Mouse (Mus musculus) sigmoid colon, adult 10 weeks (tissue): Measurements from ENCODE around the gene Tex38. TPM values are rescaled to one million over a fixed set of nuclear protein-coding genes. Genes with fewer than 3 reads are reported as not detected.

ENCODE experiments used
- polyA plus RNA-seq: library from polyadenylated mRNA; stranded (reverse); fragments of 350-450 nt; fragmentation: Illumina TruSeq; extraction: RNeasy Lipid Tissue Mini Kit (QIAGEN cat#74804); gene quantifications from one replicate; pipeline ENCODE4 v1.2.3, GENCODE M21; 2014; ENCODE audit warnings: low read depth, low replicate concordance

Gene Tex38
- polyA plus RNA-seq, result not detected

DNA sequence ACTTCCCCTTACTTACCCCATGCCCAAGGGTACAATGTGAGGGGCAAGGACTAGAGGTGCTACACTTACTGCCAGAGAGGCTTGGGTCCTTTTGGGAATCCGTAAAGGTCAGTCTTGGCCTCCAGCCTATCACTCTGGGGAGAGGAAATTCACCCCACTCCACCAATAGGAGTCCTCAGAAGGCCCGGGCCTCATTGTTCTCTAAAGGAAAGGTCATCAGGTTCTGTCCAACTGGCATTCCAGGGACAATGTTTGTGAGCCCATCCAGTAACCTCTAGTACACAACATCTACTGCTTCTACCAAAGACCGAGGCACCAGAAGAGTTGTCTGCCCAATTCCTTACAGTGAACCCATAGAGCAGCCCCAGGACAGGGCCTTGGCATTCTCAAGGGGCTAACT is at the start of gene Tex38:
Gene Tex38 (minus strand): TSS at position 101 of the 400 bp plus-strand sequence.

DNA sequence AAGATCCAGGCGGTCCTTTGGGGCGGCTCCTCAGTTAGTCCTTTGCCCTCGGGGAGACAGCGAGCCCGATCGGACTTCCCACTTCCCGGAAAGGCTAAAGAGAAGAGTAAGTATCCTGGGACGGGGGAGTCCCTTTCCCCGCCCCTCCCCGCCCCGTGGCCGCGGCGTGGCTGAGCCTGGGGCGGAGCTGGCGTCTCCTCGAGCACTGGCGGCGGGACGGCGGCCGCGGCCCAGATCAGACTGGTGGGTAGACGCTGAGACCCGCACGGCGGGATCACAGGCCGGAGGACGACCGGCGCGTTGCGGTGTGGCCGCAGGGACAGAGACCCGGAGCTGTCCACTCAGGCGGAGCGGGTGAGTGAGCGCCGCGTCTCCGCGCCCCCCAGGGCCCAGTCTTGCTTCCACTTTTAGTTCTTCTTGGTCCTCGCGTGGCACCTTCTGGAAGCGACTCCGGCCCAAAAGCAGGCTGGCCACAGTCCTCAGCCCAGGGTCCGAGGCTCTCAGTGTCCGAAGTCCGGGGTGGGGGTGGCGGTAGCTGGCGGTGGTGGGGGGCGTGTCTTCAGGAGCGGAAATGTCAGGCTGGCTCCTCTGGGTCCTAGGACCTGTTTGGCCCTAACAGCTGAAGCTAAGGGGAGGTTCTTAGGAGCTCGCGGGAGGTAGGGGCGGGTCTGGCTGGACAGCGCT is 47.2 kb upstream of the Tex38 start, which contains the start of gene Mob3c:
Gene Mob3c (plus strand): TSS at position 205 of the 684 bp plus-strand sequence.

DNA sequence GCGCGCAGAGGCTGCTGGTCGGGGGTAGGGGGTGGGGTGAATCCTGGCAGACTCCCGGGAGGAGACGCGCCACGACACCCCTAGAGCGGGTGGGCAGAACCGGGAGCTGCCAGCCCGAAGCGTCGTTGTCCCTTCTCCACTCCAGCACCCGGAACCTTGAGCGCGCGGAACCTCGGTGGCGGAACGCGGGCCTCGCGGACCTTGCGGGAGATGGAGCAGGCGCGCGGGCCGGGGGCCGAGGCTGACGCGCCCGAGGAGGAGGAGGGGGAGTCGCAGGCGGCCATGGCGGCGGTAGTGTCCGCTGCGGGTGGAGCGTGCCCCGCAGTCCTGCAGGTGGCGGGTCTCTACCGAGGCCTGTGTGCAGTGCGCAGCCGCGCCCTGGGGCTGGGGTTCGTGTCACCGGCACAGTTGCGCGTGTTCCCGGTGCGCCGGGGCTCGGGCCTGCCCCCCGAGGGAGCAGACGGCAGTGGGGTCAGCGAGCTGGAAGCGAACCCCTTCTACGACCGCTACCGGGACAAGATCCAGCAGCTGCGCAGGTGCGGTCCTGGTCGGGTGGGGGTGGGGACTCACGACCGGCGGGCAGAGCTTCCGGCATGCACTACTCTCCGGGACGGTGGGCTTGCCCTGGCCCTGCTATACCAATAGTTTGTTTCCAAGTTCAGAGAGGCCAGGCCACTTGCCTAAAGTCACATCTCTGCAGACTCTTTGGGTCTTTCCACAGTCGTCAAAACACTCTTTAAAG is 4.1 kb upstream of the Tex38 start, which contains the start of gene Atpaf1:
Gene Atpaf1 (plus strand): TSS at position 44 of the 742 bp plus-strand sequence.

DNA sequence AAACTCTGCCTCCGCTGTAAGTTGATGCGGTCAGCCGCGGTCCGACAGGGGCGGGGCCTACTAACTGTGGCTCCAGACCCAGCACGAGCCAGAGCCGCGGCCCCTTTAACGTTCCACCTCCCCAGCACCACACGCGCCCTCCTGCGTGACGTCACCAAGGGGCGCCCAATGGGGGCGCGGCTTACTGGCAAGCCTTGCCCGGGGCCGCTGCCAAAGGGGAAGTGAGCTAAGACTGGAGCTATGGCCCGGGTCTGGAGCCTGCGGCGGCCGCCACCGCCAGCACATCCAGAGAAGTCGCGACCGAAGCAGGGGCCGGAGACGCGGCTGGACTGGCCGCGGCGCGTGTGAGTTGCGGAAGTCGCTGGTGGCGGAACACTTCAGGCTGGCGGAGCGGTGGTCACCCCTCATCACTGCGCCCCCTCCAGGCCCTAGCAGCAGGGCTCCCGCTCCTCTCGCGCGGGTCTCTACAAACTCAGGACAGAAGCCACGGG is 43.2 kb downstream of the Tex38 start, which contains the start of gene Efcab14:
Gene Efcab14 (plus strand): TSS at position 194 of the 491 bp plus-strand sequence.

Other genes with a start within 250 kb of the Tex38 start
- gene Cyp4a31, start 217.4 kb downstream of the Tex38 start, polyA plus RNA-seq, result not detected
- not detected for gene Cyp4a32, start 180.0 kb downstream of the Tex38 start, polyA plus RNA-seq
- 4.2 TPM for gene Cyp4b1, start 133.3 kb downstream of the Tex38 start, polyA plus RNA-seq
- gene Efcab14, start 43.3 kb downstream of the Tex38 start, polyA plus RNA-seq, result 92.2 TPM
- gene Atpaf1, start 3.8 kb upstream of the Tex38 start, polyA plus RNA-seq, result 100 TPM
- 19.8 TPM for gene Mob3c, start 47.1 kb upstream of the Tex38 start, polyA plus RNA-seq
- 14.2 TPM for gene Mknk1, start 58.2 kb upstream of the Tex38 start, polyA plus RNA-seq
- not detected for gene Kncn, start 103.4 kb upstream of the Tex38 start, polyA plus RNA-seq
- gene 6430628N08Rik, start 109.6 kb upstream of the Tex38 start, polyA plus RNA-seq, result not detected
- gene Dmbx1, start 158.9 kb upstream of the Tex38 start, polyA plus RNA-seq, result not detected
- 4.2 TPM for gene Faah, start 236.9 kb upstream of the Tex38 start, polyA plus RNA-seq